Mouse (Mus musculus): ENCODE data around the gene Olfr1192-ps1. TPM values are rescaled to one million over a fixed set of nuclear protein-coding genes. Genes with fewer than 3 reads are reported as not detected.
"Not testable (repeated sequence)": the region's sequence is repeated elsewhere in the genome, so short reads cannot be mapped to it uniquely, and the experiment has no call there.

Gene Olfr1192-ps1
- polyA plus RNA-seq (2015; fragmentation: Nextera tagmentation; extraction: Ambion mirVana) = not detected in 2 replicates

- Histone ChIP-seq H3K4me1 (ENCODE audit: insufficient read depth) (no peaks in the 10 kb centered on the region), H3K27ac (ENCODE audit: low read depth) (no peak within 1 kb of the TSS), H3K27me3 (ENCODE audit: insufficient read depth, low read length) (no peaks in the 10 kb centered on the region), H3K9ac (replicated peaks) (no peak within 1 kb of the TSS), H3K9me3 (ENCODE audit: low read length) (no peaks in the 10 kb centered on the region), H3K4me3 (ENCODE audit: low read depth, low read length) (no peak within 1 kb of the TSS), H3K4me2 (ENCODE audit: low read depth, low read length) (no peak within 1 kb of the TSS), H3K36me3 (replicated peaks; ENCODE audit: insufficient read depth, low read length) (no peaks in the 10 kb centered on the region)
- no peak for DNase-seq
- no peak for ATAC-seq
- TF ChIP-seq EP300 (IDR thresholded peaks at IDR 0.05; ENCODE audit: low read depth) (no peak), CTCF (IDR thresholded peaks at IDR 0.05; ENCODE audit: low read depth) (no peak)
- WGBS (ENCODE audit: insufficient replicate concordance) = 39% methylated on average over 1 of the region's 1 CpGs
These were observed at the start of gene Olfr1192-ps1 for GRCm38 (mm10) chr2:88648209-88648608. Gene Olfr1192-ps1, plus strand, starts transcription at chr2:88648509.

- H3K36me3 ChIP-seq (replicated peaks; ENCODE audit: insufficient read depth, low read length); H3K9ac ChIP-seq (replicated peaks); H3K27me3 ChIP-seq (ENCODE audit: insufficient read depth, low read length); H3K4me1 ChIP-seq (ENCODE audit: insufficient read depth); DNase-seq; H3K9me3 ChIP-seq (ENCODE audit: low read length); H3K4me2 ChIP-seq (ENCODE audit: low read depth, low read length); ATAC-seq; H3K27ac ChIP-seq (ENCODE audit: low read depth); H3K4me3 ChIP-seq (ENCODE audit: low read depth, low read length): not testable (repeated sequence)
- 78% methylated on average over 1 of the region's 1 CpGs for WGBS (ENCODE audit: insufficient replicate concordance)
These were observed 8.1 kb upstream of the Olfr1192-ps1 start, which contains the start of gene Olfr1191-ps1 for GRCm38 (mm10) chr2:88640242-88640641. Gene Olfr1191-ps1, plus strand, starts transcription at chr2:88640542.

GRCm38 (mm10) chr2:88675328-88675727, 27.0 kb downstream of the Olfr1192-ps1 start, which contains the start of gene Olfr1193:
Gene Olfr1193, plus strand, starts transcription at chr2:88675628.
- not testable (repeated sequence) for H3K27ac ChIP-seq (ENCODE audit: low read depth); H3K36me3 ChIP-seq (replicated peaks; ENCODE audit: insufficient read depth, low read length); H3K9ac ChIP-seq (replicated peaks); H3K27me3 ChIP-seq (ENCODE audit: insufficient read depth, low read length); H3K4me1 ChIP-seq (ENCODE audit: insufficient read depth); DNase-seq; ATAC-seq; H3K4me2 ChIP-seq (ENCODE audit: low read depth, low read length); H3K4me3 ChIP-seq (ENCODE audit: low read depth, low read length); H3K9me3 ChIP-seq (ENCODE audit: low read length)

GRCm38 (mm10) chr2:88689087-88689486, 40.8 kb downstream of the Olfr1192-ps1 start, which contains the start of gene Olfr1195:
Gene Olfr1195, minus strand, starts transcription at chr2:88689187.
- Histone ChIP-seq H3K4me2 (ENCODE audit: low read depth, low read length) (no peak within 1 kb of the TSS), H3K4me3 (ENCODE audit: low read depth, low read length) (no peak within 1 kb of the TSS), H3K27ac (ENCODE audit: low read depth) (no peak within 1 kb of the TSS), H3K9me3 (ENCODE audit: low read length) (no peaks in the 10 kb centered on the region), H3K36me3 (replicated peaks; ENCODE audit: insufficient read depth, low read length) (no peaks in the 10 kb centered on the region), H3K27me3 (ENCODE audit: insufficient read depth, low read length) (no peaks in the 10 kb centered on the region), H3K4me1 (ENCODE audit: insufficient read depth) (no peaks in the 10 kb centered on the region), H3K9ac (replicated peaks) (no peak within 1 kb of the TSS)
- TF ChIP-seq CTCF (IDR thresholded peaks at IDR 0.05; ENCODE audit: low read depth) (no peak), EP300 (IDR thresholded peaks at IDR 0.05; ENCODE audit: low read depth) (no peak)
- DNase-seq (no peak), ATAC-seq (no peak)

- Histone ChIP-seq H3K9me3 (ENCODE audit: low read length) (no peaks in the 10 kb centered on the region), H3K4me1 (ENCODE audit: insufficient read depth) (no peaks in the 10 kb centered on the region), H3K27ac (ENCODE audit: low read depth) (no peak within 1 kb of the TSS), H3K27me3 (ENCODE audit: insufficient read depth, low read length) (no peaks in the 10 kb centered on the region), H3K9ac (replicated peaks) (no peak within 1 kb of the TSS), H3K4me2 (ENCODE audit: low read depth, low read length) (no peak within 1 kb of the TSS), H3K36me3 (replicated peaks; ENCODE audit: insufficient read depth, low read length) (no peaks in the 10 kb centered on the region), H3K4me3 (ENCODE audit: low read depth, low read length) (no peak within 1 kb of the TSS)
- TF ChIP-seq CTCF (IDR thresholded peaks at IDR 0.05; ENCODE audit: low read depth) (no peak), EP300 (IDR thresholded peaks at IDR 0.05; ENCODE audit: low read depth) (no peak)
- no peak for ATAC-seq
- WGBS (ENCODE audit: insufficient replicate concordance) = 80% methylated on average over 2 of the region's 2 CpGs
- no peak for DNase-seq
These were observed 56.2 kb downstream of the Olfr1192-ps1 start, which contains the start of gene Olfr1196 for GRCm38 (mm10) chr2:88704497-88704896. Gene Olfr1196, minus strand, starts transcription at chr2:88704597.

Other genes with a start within 250 kb of the Olfr1192-ps1 start
- not detected in 2 replicates for gene Olfr1179, start 242.1 kb upstream of the Olfr1192-ps1 start, polyA plus RNA-seq (2015; fragmentation: Nextera tagmentation; extraction: Ambion mirVana)
- gene Olfr1180, start 229.4 kb upstream of the Olfr1192-ps1 start, polyA plus RNA-seq (2015; fragmentation: Nextera tagmentation; extraction: Ambion mirVana) = not detected in 2 replicates
- gene Olfr1181, start 222.3 kb upstream of the Olfr1192-ps1 start, polyA plus RNA-seq (2015; fragmentation: Nextera tagmentation; extraction: Ambion mirVana) = not detected in 2 replicates
- not detected in 2 replicates for gene Gm13757, start 199.4 kb upstream of the Olfr1192-ps1 start, polyA plus RNA-seq (2015; fragmentation: Nextera tagmentation; extraction: Ambion mirVana)
- gene Olfr1183, start 193.6 kb upstream of the Olfr1192-ps1 start, polyA plus RNA-seq (2015; fragmentation: Nextera tagmentation; extraction: Ambion mirVana) = not detected in 2 replicates
- gene Olfr1184, start 164.9 kb upstream of the Olfr1192-ps1 start, polyA plus RNA-seq (2015; fragmentation: Nextera tagmentation; extraction: Ambion mirVana) = not detected in 2 replicates
- gene Olfr1185-ps1, start 155.2 kb upstream of the Olfr1192-ps1 start, polyA plus RNA-seq (2015; fragmentation: Nextera tagmentation; extraction: Ambion mirVana) = not detected in 2 replicates
- gene Olfr1186, start 130.0 kb upstream of the Olfr1192-ps1 start, polyA plus RNA-seq (2015; fragmentation: Nextera tagmentation; extraction: Ambion mirVana) = not detected in 2 replicates
- gene Olfr1188, start 91.6 kb upstream of the Olfr1192-ps1 start, polyA plus RNA-seq (2015; fragmentation: Nextera tagmentation; extraction: Ambion mirVana) = not detected in 2 replicates
- gene Olfr1189, start 62.1 kb upstream of the Olfr1192-ps1 start, polyA plus RNA-seq (2015; fragmentation: Nextera tagmentation; extraction: Ambion mirVana) = not detected in 2 replicates
- gene Olfr1191-ps1, start 8.0 kb upstream of the Olfr1192-ps1 start, polyA plus RNA-seq (2015; fragmentation: Nextera tagmentation; extraction: Ambion mirVana) = not detected in 2 replicates
- not detected in 2 replicates for gene Olfr1193, start 27.1 kb downstream of the Olfr1192-ps1 start, polyA plus RNA-seq (2015; fragmentation: Nextera tagmentation; extraction: Ambion mirVana)
- not detected in 2 replicates for gene Olfr1195, start 40.7 kb downstream of the Olfr1192-ps1 start, polyA plus RNA-seq (2015; fragmentation: Nextera tagmentation; extraction: Ambion mirVana)
- not detected in 2 replicates for gene Olfr1196, start 56.1 kb downstream of the Olfr1192-ps1 start, polyA plus RNA-seq (2015; fragmentation: Nextera tagmentation; extraction: Ambion mirVana)
- gene Olfr1197, start 83.9 kb downstream of the Olfr1192-ps1 start, polyA plus RNA-seq (2015; fragmentation: Nextera tagmentation; extraction: Ambion mirVana) = not detected in 2 replicates
- not detected in 2 replicates for gene Olfr1198, start 102.9 kb downstream of the Olfr1192-ps1 start, polyA plus RNA-seq (2015; fragmentation: Nextera tagmentation; extraction: Ambion mirVana)
- gene Olfr1199, start 112.0 kb downstream of the Olfr1192-ps1 start, polyA plus RNA-seq (2015; fragmentation: Nextera tagmentation; extraction: Ambion mirVana) = not detected in 2 replicates
- not detected in 2 replicates for gene Olfr1200, start 122.0 kb downstream of the Olfr1192-ps1 start, polyA plus RNA-seq (2015; fragmentation: Nextera tagmentation; extraction: Ambion mirVana)
- gene Olfr1201, start 144.5 kb downstream of the Olfr1192-ps1 start, polyA plus RNA-seq (2015; fragmentation: Nextera tagmentation; extraction: Ambion mirVana) = not detected in 2 replicates
- gene Olfr1202, start 166.0 kb downstream of the Olfr1192-ps1 start, polyA plus RNA-seq (2015; fragmentation: Nextera tagmentation; extraction: Ambion mirVana) = not detected in 2 replicates
- not detected in 2 replicates for gene Olfr1205, start 181.2 kb downstream of the Olfr1192-ps1 start, polyA plus RNA-seq (2015; fragmentation: Nextera tagmentation; extraction: Ambion mirVana)
- gene Olfr1204, start 200.8 kb downstream of the Olfr1192-ps1 start, polyA plus RNA-seq (2015; fragmentation: Nextera tagmentation; extraction: Ambion mirVana) = not detected in 2 replicates
- not detected in 2 replicates for gene Olfr1206, start 214.7 kb downstream of the Olfr1192-ps1 start, polyA plus RNA-seq (2015; fragmentation: Nextera tagmentation; extraction: Ambion mirVana)